Mouse (Mus musculus): Measurements from ENCODE around the gene Tdo2. TPM values are rescaled to one million over a fixed set of nuclear protein-coding genes. Genes with fewer than 3 reads are reported as not detected.

Tdo2 gene
- total RNA-seq, 2 experiments from 2014 or later, result not detected

Other genes starting within 250 kb of the Tdo2 start
- 11.3 and 11.8 TPM in 2 replicates for gene Ctso, start 43.6 kb downstream of the Tdo2 start, total RNA-seq (2014; fragmentation: Nextera tagmentation)
- 6.9 and 8.2 TPM in 2 replicates for gene Ctso, start 43.6 kb downstream of the Tdo2 start, total RNA-seq (2017)
- not detected in 2 replicates for gene Asic5, start 6.1 kb upstream of the Tdo2 start, total RNA-seq (2014; fragmentation: Nextera tagmentation)
- not detected in 2 replicates for gene Asic5, start 6.1 kb upstream of the Tdo2 start, total RNA-seq (2017)
- not detected in 2 replicates for gene Gucy1b1, start 98.5 kb upstream of the Tdo2 start, total RNA-seq (2014; fragmentation: Nextera tagmentation)
- gene Gucy1b1, start 98.5 kb upstream of the Tdo2 start, total RNA-seq (2017), result 0.30 TPM in 1 of 2 replicates, not detected in the other
- gene Gucy1a1, start 169.6 kb upstream of the Tdo2 start, total RNA-seq (2014; fragmentation: Nextera tagmentation), result not detected in 2 replicates
- gene Gucy1a1, start 169.6 kb upstream of the Tdo2 start, total RNA-seq (2017), result 0.22 TPM in 1 of 2 replicates, not detected in the other